Mouse (Mus musculus) G1E (cell line): ENCODE results near the gene Ube2d3.

Source experiments
- CTCF ChIP-seq: IDR thresholded peaks from 2 replicates; pipeline ENCODE4 v1.5.1; 2012; ENCODE audit warnings: low read depth, low read length, inconsistent platforms, mixed read lengths
- GATA1 ChIP-seq: IDR thresholded peaks from 2 replicates; pipeline ENCODE4 v1.6.1; 2012; ENCODE audit warnings: borderline replicate concordance, low read length, inconsistent platforms, mixed read lengths
- POLR2AphosphoS5 ChIP-seq: IDR thresholded peaks from 2 replicates; pipeline ENCODE4 v1.6.1; 2012; ENCODE audit warnings: low read depth, low read length, inconsistent platforms; ENCODE audit not compliant: insufficient replicate concordance
- TAL1 ChIP-seq: conservative IDR thresholded peaks from 2 replicates; pipeline ENCODE4 v1.6.1; 2012; ENCODE audit warnings: low read depth, low read length, inconsistent platforms, mixed read lengths

GRCm38 (mm10) chr3:135407351-135407750 lies 30.6 kb upstream of the Ube2d3 start:
- TF ChIP-seq CTCF (no peak), GATA1 (no peak), TAL1 (no peak), POLR2AphosphoS5 (no peak)
